Mouse (Mus musculus): Measurements from ENCODE around the gene Krtap1-3. TPM values are rescaled to one million over a fixed set of nuclear protein-coding genes. Genes with fewer than 3 reads are reported as not detected.

The Krtap1-3 gene
- polyA plus RNA-seq (2014; fragmentation: Illumina TruSeq; extraction: RNeasy Lipid Tissue Mini Kit (QIAGEN cat#74804); ENCODE audit: low read depth, low replicate concordance) = not detected

DNA sequence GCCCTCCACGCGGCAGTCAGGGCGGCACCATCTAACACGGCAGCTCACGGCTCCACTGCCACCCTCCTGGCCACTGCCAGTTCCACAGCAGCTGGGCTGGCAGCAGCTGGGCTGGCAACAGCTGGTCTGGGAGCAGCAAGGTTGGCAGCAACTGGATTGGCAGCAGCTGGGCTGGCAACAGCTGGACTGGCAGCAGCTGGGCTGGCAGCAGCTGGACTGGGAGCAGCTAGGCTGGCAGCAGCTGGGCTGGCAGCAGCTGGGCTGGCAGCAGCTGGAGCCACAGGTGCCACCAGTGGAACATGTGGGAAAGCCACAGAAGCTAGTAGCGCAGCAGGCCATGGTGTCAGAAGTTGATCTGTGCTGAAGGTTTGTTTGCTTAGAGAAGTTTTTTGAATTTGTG lies at the start of gene Krtap1-3:
TSS of gene Krtap1-3 (minus strand) at position 359 of the 400 bp plus-strand sequence.

GRCm38 (mm10) chr11:99634653-99635134 lies 43.6 kb upstream of the Krtap1-3 start, which contains the start of gene Krtap4-2:
Gene Krtap4-2, minus strand, starts transcription at chr11:99635084.

GRCm38 (mm10) chr11:99628138-99628537 lies 37.0 kb upstream of the Krtap1-3 start, which contains the start of gene Krtap4-1:
Gene Krtap4-1, minus strand, starts transcription at chr11:99628238.

GRCm38 (mm10) chr11:99620335-99620734 lies 29.2 kb upstream of the Krtap1-3 start, which contains the start of gene Gm11562:
Gene Gm11562, minus strand, starts transcription at chr11:99620435.

GRCm38 (mm10) chr11:99614796-99615363 lies 23.7 kb upstream of the Krtap1-3 start, which contains the start of gene Krtap2-4:
Gene Krtap2-4, minus strand, starts transcription at chr11:99614846.

GRCm38 (mm10) chr11:99610089-99610488 lies 18.9 kb upstream of the Krtap1-3 start, which contains the start of gene Gm11937:
Gene Gm11937, minus strand, starts transcription at chr11:99610189.

GRCm38 (mm10) chr11:99603208-99603607 lies 12.1 kb upstream of the Krtap1-3 start, which contains the start of gene Gm11938:
Gene Gm11938, minus strand, starts transcription at chr11:99603308.

GRCm38 (mm10) chr11:99597742-99598141 lies 6.6 kb upstream of the Krtap1-3 start, which contains the start of gene Krtap9-3:
Gene Krtap9-3, minus strand, starts transcription at chr11:99598105.

DNA sequence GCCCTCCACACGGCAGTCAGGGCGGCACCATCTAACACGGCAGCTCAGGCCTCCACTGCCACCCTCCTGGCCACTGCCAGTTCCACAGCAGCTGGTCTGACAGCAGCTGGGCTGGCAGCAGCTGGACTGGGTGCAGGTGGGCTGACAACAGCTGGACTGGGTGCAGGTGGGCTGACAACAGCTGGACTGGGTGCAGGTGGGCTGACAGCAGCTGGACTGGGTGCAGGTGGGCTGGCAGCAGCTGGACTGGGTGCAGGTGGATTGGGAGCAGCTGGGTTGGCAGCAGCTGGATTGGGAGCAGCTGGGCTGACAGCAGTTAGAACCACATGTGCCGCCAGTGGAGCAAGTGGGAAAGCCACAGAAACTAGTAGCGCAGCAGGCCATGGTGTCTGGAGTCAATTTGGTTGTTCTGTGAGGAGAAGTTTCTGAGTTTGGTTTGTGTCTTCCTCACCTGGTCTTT lies 7.9 kb downstream of the Krtap1-3 start, which contains the start of gene Krtap1-4:
TSS of gene Krtap1-4 (minus strand) at position 410 of the 460 bp plus-strand sequence.

GRCm38 (mm10) chr11:99580636-99581035 lies 10.5 kb downstream of the Krtap1-3 start, which contains the start of gene Krtap1-5:
Gene Krtap1-5, minus strand, starts transcription at chr11:99581016.

GRCm38 (mm10) chr11:99566530-99566929 lies 24.6 kb downstream of the Krtap1-3 start, which contains the start of gene Krtap3-1:
Gene Krtap3-1, minus strand, starts transcription at chr11:99566630.

GRCm38 (mm10) chr11:99559366-99559765 lies 31.8 kb downstream of the Krtap1-3 start, which contains the start of gene Gm11939:
Gene Gm11939, minus strand, starts transcription at chr11:99559466.

DNA sequence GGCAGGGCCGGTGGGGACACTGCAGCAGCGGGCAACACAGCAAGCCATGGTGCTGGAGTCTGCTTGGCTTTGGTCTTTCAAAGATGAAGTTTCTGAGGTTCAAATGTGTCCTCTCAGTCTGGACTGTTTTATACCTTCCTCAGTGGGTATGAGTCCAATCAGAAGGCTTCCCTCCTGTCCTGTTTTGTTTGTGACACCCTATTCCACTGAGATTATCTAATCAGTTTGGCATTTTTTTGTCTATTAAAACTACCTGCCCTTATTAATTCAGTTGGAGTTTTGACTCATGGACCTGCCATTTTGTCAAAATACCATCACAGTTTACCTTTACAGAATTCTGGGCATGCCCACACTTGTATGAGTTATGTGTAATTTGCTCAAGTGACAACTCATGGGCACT lies 34.4 kb downstream of the Krtap1-3 start, which contains the start of gene Krtap3-2:
TSS of gene Krtap3-2 (minus strand) at position 101 of the 400 bp plus-strand sequence.

DNA sequence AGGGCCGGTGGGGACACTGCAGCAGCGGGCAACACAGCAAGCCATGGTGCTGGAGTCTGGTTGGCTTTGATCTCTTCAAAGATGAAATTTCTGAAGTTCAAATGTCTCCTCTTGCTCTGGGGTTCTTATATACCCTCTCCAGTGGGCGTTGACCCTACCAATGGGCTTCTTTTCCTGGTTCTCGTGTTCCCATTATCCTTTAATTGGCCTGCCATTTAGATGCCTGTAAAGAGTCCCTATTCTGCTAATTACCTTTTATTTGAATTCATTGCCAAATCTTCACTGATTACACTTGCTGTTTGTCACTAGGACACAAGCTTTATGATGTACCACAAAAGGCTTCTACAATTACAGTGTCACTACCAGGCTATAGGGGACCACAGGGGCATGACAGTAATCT lies 40.4 kb downstream of the Krtap1-3 start, which contains the start of gene Krtap3-3:
TSS of gene Krtap3-3 (minus strand) at position 101 of the 400 bp plus-strand sequence.

Other genes starting within 250 kb of the Krtap1-3 start
- gene Krt27, start 240.2 kb downstream of the Krtap1-3 start, polyA plus RNA-seq (2014; fragmentation: Illumina TruSeq; extraction: RNeasy Lipid Tissue Mini Kit (QIAGEN cat#74804); ENCODE audit: low read depth, low replicate concordance) = not detected
- not detected for gene Krt28, start 216.4 kb downstream of the Krtap1-3 start, polyA plus RNA-seq (2014; fragmentation: Illumina TruSeq; extraction: RNeasy Lipid Tissue Mini Kit (QIAGEN cat#74804); ENCODE audit: low read depth, low replicate concordance)
- gene Krt10, start 202.0 kb downstream of the Krtap1-3 start, polyA plus RNA-seq (2014; fragmentation: Illumina TruSeq; extraction: RNeasy Lipid Tissue Mini Kit (QIAGEN cat#74804); ENCODE audit: low read depth, low replicate concordance) = 9.5 TPM
- not detected for gene Krt12, start 169.1 kb downstream of the Krtap1-3 start, polyA plus RNA-seq (2014; fragmentation: Illumina TruSeq; extraction: RNeasy Lipid Tissue Mini Kit (QIAGEN cat#74804); ENCODE audit: low read depth, low replicate concordance)
- 0.31 TPM for gene Krt20, start 153.2 kb downstream of the Krtap1-3 start, polyA plus RNA-seq (2014; fragmentation: Illumina TruSeq; extraction: RNeasy Lipid Tissue Mini Kit (QIAGEN cat#74804); ENCODE audit: low read depth, low replicate concordance)
- 0.35 TPM for gene Krt23, start 98.2 kb downstream of the Krtap1-3 start, polyA plus RNA-seq (2014; fragmentation: Illumina TruSeq; extraction: RNeasy Lipid Tissue Mini Kit (QIAGEN cat#74804); ENCODE audit: low read depth, low replicate concordance)
- gene Krt39, start 70.0 kb downstream of the Krtap1-3 start, polyA plus RNA-seq (2014; fragmentation: Illumina TruSeq; extraction: RNeasy Lipid Tissue Mini Kit (QIAGEN cat#74804); ENCODE audit: low read depth, low replicate concordance) = not detected
- gene Krt40, start 48.2 kb downstream of the Krtap1-3 start, polyA plus RNA-seq (2014; fragmentation: Illumina TruSeq; extraction: RNeasy Lipid Tissue Mini Kit (QIAGEN cat#74804); ENCODE audit: low read depth, low replicate concordance) = not detected
- not detected for gene Krtap3-3, start 40.5 kb downstream of the Krtap1-3 start, polyA plus RNA-seq (2014; fragmentation: Illumina TruSeq; extraction: RNeasy Lipid Tissue Mini Kit (QIAGEN cat#74804); ENCODE audit: low read depth, low replicate concordance)
- gene Krtap3-2, start 34.5 kb downstream of the Krtap1-3 start, polyA plus RNA-seq (2014; fragmentation: Illumina TruSeq; extraction: RNeasy Lipid Tissue Mini Kit (QIAGEN cat#74804); ENCODE audit: low read depth, low replicate concordance) = not detected
- gene Gm11939, start 31.9 kb downstream of the Krtap1-3 start, polyA plus RNA-seq (2014; fragmentation: Illumina TruSeq; extraction: RNeasy Lipid Tissue Mini Kit (QIAGEN cat#74804); ENCODE audit: low read depth, low replicate concordance) = not detected
- gene Krtap3-1, start 24.7 kb downstream of the Krtap1-3 start, polyA plus RNA-seq (2014; fragmentation: Illumina TruSeq; extraction: RNeasy Lipid Tissue Mini Kit (QIAGEN cat#74804); ENCODE audit: low read depth, low replicate concordance) = not detected
- not detected for gene Krtap1-5, start 10.3 kb downstream of the Krtap1-3 start, polyA plus RNA-seq (2014; fragmentation: Illumina TruSeq; extraction: RNeasy Lipid Tissue Mini Kit (QIAGEN cat#74804); ENCODE audit: low read depth, low replicate concordance)
- gene Krtap1-4, start 7.7 kb downstream of the Krtap1-3 start, polyA plus RNA-seq (2014; fragmentation: Illumina TruSeq; extraction: RNeasy Lipid Tissue Mini Kit (QIAGEN cat#74804); ENCODE audit: low read depth, low replicate concordance) = not detected
- not detected for gene Krtap9-3, start 6.8 kb upstream of the Krtap1-3 start, polyA plus RNA-seq (2014; fragmentation: Illumina TruSeq; extraction: RNeasy Lipid Tissue Mini Kit (QIAGEN cat#74804); ENCODE audit: low read depth, low replicate concordance)
- not detected for gene Gm11938, start 12.0 kb upstream of the Krtap1-3 start, polyA plus RNA-seq (2014; fragmentation: Illumina TruSeq; extraction: RNeasy Lipid Tissue Mini Kit (QIAGEN cat#74804); ENCODE audit: low read depth, low replicate concordance)
- gene Gm11937, start 18.9 kb upstream of the Krtap1-3 start, polyA plus RNA-seq (2014; fragmentation: Illumina TruSeq; extraction: RNeasy Lipid Tissue Mini Kit (QIAGEN cat#74804); ENCODE audit: low read depth, low replicate concordance) = not detected
- not detected for gene Krtap2-4, start 23.5 kb upstream of the Krtap1-3 start, polyA plus RNA-seq (2014; fragmentation: Illumina TruSeq; extraction: RNeasy Lipid Tissue Mini Kit (QIAGEN cat#74804); ENCODE audit: low read depth, low replicate concordance)
- not detected for gene Gm11562, start 29.1 kb upstream of the Krtap1-3 start, polyA plus RNA-seq (2014; fragmentation: Illumina TruSeq; extraction: RNeasy Lipid Tissue Mini Kit (QIAGEN cat#74804); ENCODE audit: low read depth, low replicate concordance)
- not detected for gene Krtap4-1, start 36.9 kb upstream of the Krtap1-3 start, polyA plus RNA-seq (2014; fragmentation: Illumina TruSeq; extraction: RNeasy Lipid Tissue Mini Kit (QIAGEN cat#74804); ENCODE audit: low read depth, low replicate concordance)
- gene Krtap4-2, start 43.7 kb upstream of the Krtap1-3 start, polyA plus RNA-seq (2014; fragmentation: Illumina TruSeq; extraction: RNeasy Lipid Tissue Mini Kit (QIAGEN cat#74804); ENCODE audit: low read depth, low replicate concordance) = not detected
- gene Krtap4-7, start 52.8 kb upstream of the Krtap1-3 start, polyA plus RNA-seq (2014; fragmentation: Illumina TruSeq; extraction: RNeasy Lipid Tissue Mini Kit (QIAGEN cat#74804); ENCODE audit: low read depth, low replicate concordance) = not detected
- not detected for gene Gm11555, start 58.9 kb upstream of the Krtap1-3 start, polyA plus RNA-seq (2014; fragmentation: Illumina TruSeq; extraction: RNeasy Lipid Tissue Mini Kit (QIAGEN cat#74804); ENCODE audit: low read depth, low replicate concordance)
- gene Gm11563, start 67.6 kb upstream of the Krtap1-3 start, polyA plus RNA-seq (2014; fragmentation: Illumina TruSeq; extraction: RNeasy Lipid Tissue Mini Kit (QIAGEN cat#74804); ENCODE audit: low read depth, low replicate concordance) = not detected
- gene Krtap4-6, start 74.6 kb upstream of the Krtap1-3 start, polyA plus RNA-seq (2014; fragmentation: Illumina TruSeq; extraction: RNeasy Lipid Tissue Mini Kit (QIAGEN cat#74804); ENCODE audit: low read depth, low replicate concordance) = not detected
- not detected for gene Gm14190, start 99.4 kb upstream of the Krtap1-3 start, polyA plus RNA-seq (2014; fragmentation: Illumina TruSeq; extraction: RNeasy Lipid Tissue Mini Kit (QIAGEN cat#74804); ENCODE audit: low read depth, low replicate concordance)
- not detected for gene Gm14180, start 143.0 kb upstream of the Krtap1-3 start, polyA plus RNA-seq (2014; fragmentation: Illumina TruSeq; extraction: RNeasy Lipid Tissue Mini Kit (QIAGEN cat#74804); ENCODE audit: low read depth, low replicate concordance)
- gene Gm11595, start 181.6 kb upstream of the Krtap1-3 start, polyA plus RNA-seq (2014; fragmentation: Illumina TruSeq; extraction: RNeasy Lipid Tissue Mini Kit (QIAGEN cat#74804); ENCODE audit: low read depth, low replicate concordance) = not detected
- not detected for gene Krtap4-8, start 189.4 kb upstream of the Krtap1-3 start, polyA plus RNA-seq (2014; fragmentation: Illumina TruSeq; extraction: RNeasy Lipid Tissue Mini Kit (QIAGEN cat#74804); ENCODE audit: low read depth, low replicate concordance)
- gene Krtap4-9, start 193.9 kb upstream of the Krtap1-3 start, polyA plus RNA-seq (2014; fragmentation: Illumina TruSeq; extraction: RNeasy Lipid Tissue Mini Kit (QIAGEN cat#74804); ENCODE audit: low read depth, low replicate concordance) = not detected
- gene Gm11596, start 202.1 kb upstream of the Krtap1-3 start, polyA plus RNA-seq (2014; fragmentation: Illumina TruSeq; extraction: RNeasy Lipid Tissue Mini Kit (QIAGEN cat#74804); ENCODE audit: low read depth, low replicate concordance) = not detected
- gene Gm11569, start 207.6 kb upstream of the Krtap1-3 start, polyA plus RNA-seq (2014; fragmentation: Illumina TruSeq; extraction: RNeasy Lipid Tissue Mini Kit (QIAGEN cat#74804); ENCODE audit: low read depth, low replicate concordance) = not detected
- gene Gm11554, start 213.1 kb upstream of the Krtap1-3 start, polyA plus RNA-seq (2014; fragmentation: Illumina TruSeq; extraction: RNeasy Lipid Tissue Mini Kit (QIAGEN cat#74804); ENCODE audit: low read depth, low replicate concordance) = not detected
- not detected for gene Krtap4-13, start 218.6 kb upstream of the Krtap1-3 start, polyA plus RNA-seq (2014; fragmentation: Illumina TruSeq; extraction: RNeasy Lipid Tissue Mini Kit (QIAGEN cat#74804); ENCODE audit: low read depth, low replicate concordance)
- gene Gm11564, start 224.3 kb upstream of the Krtap1-3 start, polyA plus RNA-seq (2014; fragmentation: Illumina TruSeq; extraction: RNeasy Lipid Tissue Mini Kit (QIAGEN cat#74804); ENCODE audit: low read depth, low replicate concordance) = not detected
- gene 2300003K06Rik, start 246.7 kb upstream of the Krtap1-3 start, polyA plus RNA-seq (2014; fragmentation: Illumina TruSeq; extraction: RNeasy Lipid Tissue Mini Kit (QIAGEN cat#74804); ENCODE audit: low read depth, low replicate concordance) = not detected